Mouse (Mus musculus): ENCODE data around the gene Ndufb7. TPM values are rescaled to one million over a fixed set of nuclear protein-coding genes. Genes with fewer than 3 reads are reported as not detected.

Gene Ndufb7
- total RNA-seq, 1 experiment: 275 TPM

DNA sequence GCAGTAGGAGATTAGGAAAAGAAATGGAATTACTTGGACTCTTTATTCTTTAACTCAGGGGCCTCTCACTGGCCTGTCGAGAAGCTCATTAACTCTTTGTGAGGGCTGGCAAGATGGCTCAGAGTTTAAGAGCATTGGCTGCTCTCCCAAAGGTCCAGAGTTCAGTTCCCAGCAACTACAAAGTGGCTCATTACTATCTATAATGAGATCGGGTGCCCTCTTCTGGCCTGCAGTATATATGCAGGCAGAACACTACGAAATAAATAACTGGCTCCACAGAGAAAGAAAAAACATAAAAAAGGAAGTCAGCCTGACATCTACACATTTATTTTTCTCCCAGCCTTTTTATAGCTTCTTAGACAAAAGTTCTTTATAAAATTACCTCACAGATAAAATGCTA, 29.9 kb downstream of the Ndufb7 start:
- TF ChIP-seq ZNF384 (IDR thresholded peaks at IDR 0.05; ENCODE audit: low read depth, low read length) (no peak), HCFC1 (IDR thresholded peaks at IDR 0.05; ENCODE audit: borderline replicate concordance, insufficient read depth, low read length) (no peak), MAFK (IDR thresholded peaks at IDR 0.05; ENCODE audit: insufficient read depth, low read depth, low read length) (no peak), ZC3H11A (IDR thresholded peaks at IDR 0.05; ENCODE audit: borderline replicate concordance, low read depth, low read length) (no peak), CHD2 (IDR thresholded peaks at IDR 0.05; ENCODE audit: low read depth, low read length) (no peak)
- Histone ChIP-seq H3K27ac (ENCODE audit: insufficient read depth, low read depth, low read length, poor library complexity, severe bottlenecking) (no peak overlapping the region), H3K9me3 (ENCODE audit: control insufficient read depth, insufficient read depth, low read depth, low read length) (no peaks in the 10 kb centered on the region), H3K4me3 (ENCODE audit: insufficient read depth in 1 of 2, low read depth in 1 of 2, low read length in 2 of 2, poor library complexity in 1 of 2, severe bottlenecking in 1 of 2) (no peak overlapping the region), H3K9ac (ENCODE audit: insufficient read depth, low read depth, low read length, poor library complexity, severe bottlenecking) (no peak overlapping the region), H3K4me1 (ENCODE audit: control insufficient read depth in 2 of 2, insufficient read depth in 2 of 2, low read length in 2 of 2, poor library complexity in 1 of 2) (peaks cover under 1 to 10% of the 10 kb centered on the region in 2 experiments; a peak in 2 of 4 replicates), H3K36me3 (ENCODE audit: control insufficient read depth, insufficient read depth, low read length, poor library complexity, severe bottlenecking) (peaks cover 3% of the 10 kb centered on the region; the same call in 1 of the 2 replicates)
- in situ Hi-C loops (cut with MboI; ENCODE audit: low sequenced_read_pairs in 2 of 2, unreplicated experiment in 2 of 2): no loop called here
- no peak for DNase-seq (ENCODE audit: low read depth, low spot score)

DNA sequence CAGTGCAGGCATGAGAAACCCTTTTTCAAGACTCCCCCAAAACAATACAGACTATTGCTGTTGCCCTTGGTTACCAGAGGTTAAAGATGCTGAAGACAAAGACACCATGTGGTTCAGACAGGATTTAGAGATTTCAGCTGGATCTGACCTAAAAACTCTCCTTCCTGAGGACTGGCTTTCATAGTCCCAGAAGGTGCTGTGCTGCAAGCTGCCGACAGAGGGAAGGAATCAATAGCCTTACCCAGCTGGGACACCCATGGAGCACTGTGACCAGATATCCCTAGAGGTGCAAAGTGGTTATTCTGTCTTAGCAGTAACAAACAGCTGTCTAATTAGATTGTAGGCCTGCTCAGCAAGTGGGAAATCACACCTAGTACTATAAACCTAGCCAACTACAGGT, 31.7 kb downstream of the Ndufb7 start:
- Histone ChIP-seq H3K36me3 (ENCODE audit: control insufficient read depth, insufficient read depth, low read length, poor library complexity, severe bottlenecking) (no peaks in the 10 kb centered on the region), H3K27ac (ENCODE audit: insufficient read depth, low read depth, low read length, poor library complexity, severe bottlenecking) (no peak overlapping the region), H3K9me3 (ENCODE audit: control insufficient read depth, insufficient read depth, low read depth, low read length) (no peaks in the 10 kb centered on the region), H3K9ac (ENCODE audit: insufficient read depth, low read depth, low read length, poor library complexity, severe bottlenecking) (no peak overlapping the region), H3K4me3 (ENCODE audit: insufficient read depth in 1 of 2, low read depth in 1 of 2, low read length in 2 of 2, poor library complexity in 1 of 2, severe bottlenecking in 1 of 2) (no peak overlapping the region), H3K4me1 (ENCODE audit: control insufficient read depth in 2 of 2, insufficient read depth in 2 of 2, low read length in 2 of 2, poor library complexity in 1 of 2) (peaks cover 2 to 11% of the 10 kb centered on the region in 2 experiments; a peak in 2 of 4 replicates)
- no peak for TF ChIP-seq ZC3H11A (IDR thresholded peaks at IDR 0.05; ENCODE audit: borderline replicate concordance, low read depth, low read length)
- TF ChIP-seq HCFC1 (IDR thresholded peaks at IDR 0.05; ENCODE audit: borderline replicate concordance, insufficient read depth, low read length): no peak
- no peak for TF ChIP-seq MAFK (IDR thresholded peaks at IDR 0.05; ENCODE audit: insufficient read depth, low read depth, low read length)
- no peak for TF ChIP-seq CHD2 (IDR thresholded peaks at IDR 0.05; ENCODE audit: low read depth, low read length)
- no peak for TF ChIP-seq ZNF384 (IDR thresholded peaks at IDR 0.05; ENCODE audit: low read depth, low read length)
- in situ Hi-C loops (cut with MboI; ENCODE audit: low sequenced_read_pairs in 2 of 2, unreplicated experiment in 2 of 2): no loop called here
- no peak for DNase-seq (ENCODE audit: low read depth, low spot score)

DNA sequence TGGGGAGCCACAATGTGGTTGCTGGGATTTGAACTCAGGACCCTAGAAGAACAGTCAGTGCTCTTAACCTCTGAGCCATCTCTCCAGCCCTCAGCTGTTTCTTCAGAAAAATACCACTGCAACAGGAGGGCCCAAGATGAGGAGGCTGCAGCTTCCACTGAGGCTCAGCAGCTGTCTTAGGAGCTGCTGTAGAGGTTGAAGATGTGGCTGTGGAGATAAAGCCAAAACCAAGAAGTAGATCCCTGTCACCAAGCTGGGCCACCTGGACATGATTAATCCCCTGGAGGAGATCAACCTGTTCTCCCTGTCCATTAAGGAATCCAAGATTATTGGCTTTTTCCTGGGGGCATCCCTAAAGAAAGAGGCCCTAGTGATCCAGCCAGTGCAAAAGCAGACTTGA, 33.3 kb downstream of the Ndufb7 start:
- Histone ChIP-seq H3K4me3 (ENCODE audit: insufficient read depth in 1 of 2, low read depth in 1 of 2, low read length in 2 of 2, poor library complexity in 1 of 2, severe bottlenecking in 1 of 2) (no peak overlapping the region), H3K27ac (ENCODE audit: insufficient read depth, low read depth, low read length, poor library complexity, severe bottlenecking) (no peak overlapping the region), H3K9ac (ENCODE audit: insufficient read depth, low read depth, low read length, poor library complexity, severe bottlenecking) (no peak overlapping the region), H3K9me3 (ENCODE audit: control insufficient read depth, insufficient read depth, low read depth, low read length) (no peaks in the 10 kb centered on the region), H3K4me1 (ENCODE audit: control insufficient read depth in 2 of 2, insufficient read depth in 2 of 2, low read length in 2 of 2, poor library complexity in 1 of 2) (peaks cover 2 to 16% of the 10 kb centered on the region in 2 experiments; a peak in 2 of 4 replicates), H3K36me3 (ENCODE audit: control insufficient read depth, insufficient read depth, low read length, poor library complexity, severe bottlenecking) (no peaks in the 10 kb centered on the region)
- in situ Hi-C loops (cut with MboI; ENCODE audit: low sequenced_read_pairs in 2 of 2, unreplicated experiment in 2 of 2): no loop called here
- TF ChIP-seq ZC3H11A (IDR thresholded peaks at IDR 0.05; ENCODE audit: borderline replicate concordance, low read depth, low read length): no peak
- no peak for TF ChIP-seq HCFC1 (IDR thresholded peaks at IDR 0.05; ENCODE audit: borderline replicate concordance, insufficient read depth, low read length)
- TF ChIP-seq ZNF384 (IDR thresholded peaks at IDR 0.05; ENCODE audit: low read depth, low read length): no peak
- no peak for TF ChIP-seq MAFK (IDR thresholded peaks at IDR 0.05; ENCODE audit: insufficient read depth, low read depth, low read length)
- DNase-seq (ENCODE audit: low read depth, low spot score): no peak

DNA sequence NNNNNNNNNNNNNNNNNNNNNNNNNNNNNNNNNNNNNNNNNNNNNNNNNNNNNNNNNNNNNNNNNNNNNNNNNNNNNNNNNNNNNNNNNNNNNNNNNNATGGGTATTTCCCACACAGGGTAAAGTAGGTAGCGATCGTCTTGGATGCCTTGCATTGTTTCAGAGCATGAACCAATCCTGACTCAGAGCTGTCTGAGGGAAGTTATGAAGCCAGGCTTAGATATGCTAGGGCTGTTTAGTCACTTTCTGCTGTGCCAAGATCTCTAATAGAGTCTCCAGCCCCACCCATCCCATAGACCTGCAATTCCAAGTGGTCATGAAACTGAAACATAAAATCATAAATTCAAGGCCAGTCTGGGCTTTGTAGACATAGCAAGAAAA, 36.2 kb downstream of the Ndufb7 start:
- Histone ChIP-seq H3K36me3 (ENCODE audit: control insufficient read depth, insufficient read depth, low read length, poor library complexity, severe bottlenecking) (no peaks in the 10 kb centered on the region), H3K4me1 (ENCODE audit: control insufficient read depth in 2 of 2, insufficient read depth in 2 of 2, low read length in 2 of 2, poor library complexity in 1 of 2) (peaks cover 7 to 28% of the 10 kb centered on the region in 2 experiments), H3K9ac (ENCODE audit: insufficient read depth, low read depth, low read length, poor library complexity, severe bottlenecking) (no peak overlapping the region), H3K4me3 (ENCODE audit: insufficient read depth in 1 of 2, low read depth in 1 of 2, low read length in 2 of 2, poor library complexity in 1 of 2, severe bottlenecking in 1 of 2) (no peak overlapping the region), H3K9me3 (ENCODE audit: control insufficient read depth, insufficient read depth, low read depth, low read length) (no peaks in the 10 kb centered on the region), H3K27ac (ENCODE audit: insufficient read depth, low read depth, low read length, poor library complexity, severe bottlenecking) (no peak overlapping the region)
- no peak for DNase-seq (ENCODE audit: low read depth, low spot score)
- in situ Hi-C loops (cut with MboI; ENCODE audit: low sequenced_read_pairs in 2 of 2, unreplicated experiment in 2 of 2): no loop called here
- TF ChIP-seq MAFK (IDR thresholded peaks at IDR 0.05; ENCODE audit: insufficient read depth, low read depth, low read length) (no peak), CHD2 (IDR thresholded peaks at IDR 0.05; ENCODE audit: low read depth, low read length) (no peak), ZNF384 (IDR thresholded peaks at IDR 0.05; ENCODE audit: low read depth, low read length) (no peak), HCFC1 (IDR thresholded peaks at IDR 0.05; ENCODE audit: borderline replicate concordance, insufficient read depth, low read length) (no peak), ZC3H11A (IDR thresholded peaks at IDR 0.05; ENCODE audit: borderline replicate concordance, low read depth, low read length) (no peak)
